In the genomic region with DNA sequence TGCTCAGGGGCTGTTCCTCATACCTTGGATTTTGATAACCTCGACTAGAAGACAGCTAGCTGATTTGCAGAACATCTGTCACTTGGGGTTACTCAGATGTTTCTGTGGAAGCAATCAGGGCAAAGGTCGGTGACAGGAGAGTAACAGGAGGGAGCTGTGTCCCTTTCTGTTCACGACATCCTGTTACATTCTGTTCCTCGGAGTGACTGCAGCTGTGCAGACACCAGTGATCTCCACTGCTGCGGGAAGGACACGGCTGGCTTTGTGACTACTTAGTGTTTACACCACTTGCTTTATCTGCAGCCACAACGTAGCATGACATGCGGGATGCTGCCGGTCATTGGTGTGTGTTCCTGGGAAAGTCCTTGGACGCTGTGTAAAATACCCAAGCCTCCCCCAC, we compare ENCODE assay signal across 1 mouse cellular context.
TF ChIP-seq lines count a peak whose summit lies in the region.

No protein-coding gene starts in this region.

TF ChIP-seq in CH12.LX, 34 proteins besides CTCF, POLR2A, EP300 and RAD21:
- TF ChIP-seq PAX5 (IDR thresholded peaks at IDR 0.05; ENCODE audit: low read length) (no peak), BHLHE40 (IDR thresholded peaks at IDR 0.05; ENCODE audit: low read depth, low read length) (no peak), TCF12 (IDR thresholded peaks at IDR 0.05; ENCODE audit: low read depth, low read length) (no peak), POLR2AphosphoS2 (IDR thresholded peaks at IDR 0.05; ENCODE audit: low read depth, low read length) (no peak)
